Mouse (Mus musculus): Measurements from ENCODE around the gene Carns1.
A peak's percentile ranks its signal among the peaks of the same experiment; 100 is the strongest.
"Not testable (repeated sequence)": the region's sequence is repeated elsewhere in the genome, so short reads cannot be mapped to it uniquely, and the experiment has no call there.

The Carns1 gene

GRCm38 (mm10) chr19:4149283-4149682, 26.0 kb downstream of the Carns1 start:
- DNase-seq: peak; percentile 95

GRCm38 (mm10) chr19:4148819-4149218, 26.5 kb downstream of the Carns1 start:
- DNase-seq: no peak

DNA sequence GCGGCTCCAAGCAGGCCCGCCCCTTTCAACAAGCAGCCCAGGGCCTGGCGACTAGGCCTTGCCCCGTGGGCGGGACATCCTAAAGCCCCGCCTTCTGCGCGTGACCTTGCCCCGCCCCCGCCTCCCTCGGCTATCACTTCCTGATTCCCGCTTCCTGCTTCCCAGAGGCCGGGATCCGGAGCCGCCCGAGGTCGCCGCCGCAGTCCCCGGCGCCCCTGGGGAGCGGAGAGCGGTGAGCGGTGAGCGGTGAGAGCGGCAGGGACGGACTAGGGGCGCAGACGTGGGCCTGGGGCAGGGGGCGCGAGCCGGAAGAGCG, 26.8 kb downstream of the Carns1 start, which contains the start of gene Coro1b:
Coro1b (plus strand) TSS at position 129 of the 316 bp plus-strand sequence.
- peak; percentile 100 for DNase-seq

GRCm38 (mm10) chr19:4147782-4148490, 27.3 kb downstream of the Carns1 start:
- peak; percentile 94 for DNase-seq

GRCm38 (mm10) chr19:4147022-4147405, 28.3 kb downstream of the Carns1 start:
- DNase-seq: peak; percentile 96

GRCm38 (mm10) chr19:4146366-4147021, 28.8 kb downstream of the Carns1 start:
- DNase-seq: peak; percentile 91

- DNase-seq: peak; percentile 89
These were observed 29.3 kb downstream of the Carns1 start for GRCm38 (mm10) chr19:4145936-4146335.

GRCm38 (mm10) chr19:4144550-4145498, 30.5 kb downstream of the Carns1 start:
- DNase-seq: peak; percentile 98

GRCm38 (mm10) chr19:4143759-4144268, 31.5 kb downstream of the Carns1 start, which contains the start of gene Cabp4:
Gene Cabp4 (minus strand): TSS chr19:4144033.
- peak; percentile 95 for DNase-seq

DNA sequence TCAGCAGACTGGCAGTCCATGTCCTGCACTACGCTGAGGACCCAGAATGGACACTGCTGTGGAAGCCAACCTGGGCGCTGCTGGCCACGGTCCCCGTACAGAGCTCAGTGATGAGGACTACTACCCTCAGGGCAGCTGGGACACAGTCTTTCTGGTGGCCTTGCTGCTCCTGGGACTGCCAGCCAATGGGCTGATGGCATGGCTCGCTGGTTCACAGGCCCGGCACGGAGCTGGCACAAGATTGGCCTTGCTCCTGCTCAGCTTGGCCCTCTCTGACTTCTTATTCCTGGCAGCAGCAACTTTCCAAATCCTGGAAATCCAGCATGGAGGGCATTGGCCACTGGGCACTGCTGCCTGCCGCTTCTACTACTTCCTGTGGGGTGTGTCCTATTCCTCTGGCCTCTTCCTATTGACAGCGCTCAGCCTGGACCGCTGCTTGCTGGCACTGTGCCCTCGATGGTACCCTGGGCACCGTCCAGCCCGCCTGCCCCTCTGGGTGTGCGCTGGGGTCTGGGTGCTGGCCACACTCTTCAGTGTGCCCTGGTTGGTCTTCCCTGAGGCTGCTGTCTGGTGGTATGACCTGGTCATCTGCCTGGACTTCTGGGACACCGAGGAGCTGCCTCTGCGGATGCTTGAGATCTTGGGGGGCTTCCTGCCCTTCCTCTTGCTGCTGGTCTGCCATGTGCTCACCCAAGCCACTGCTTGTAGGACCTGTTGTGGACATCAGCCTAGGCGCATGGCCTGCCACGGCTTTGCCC, 32.7 kb downstream of the Carns1 start:
- DNase-seq: peak; percentile 92

- peak; percentile 91 for DNase-seq
These were observed 35.1 kb downstream of the Carns1 start for GRCm38 (mm10) chr19:4140147-4140546.

GRCm38 (mm10) chr19:4139446-4139845, 35.8 kb downstream of the Carns1 start, which contains the start of gene Gpr152:
Gene Gpr152 (plus strand): TSS chr19:4139787.
- no peak for DNase-seq

GRCm38 (mm10) chr19:4137913-4138312, 37.4 kb downstream of the Carns1 start:
- DNase-seq: no peak

DNA sequence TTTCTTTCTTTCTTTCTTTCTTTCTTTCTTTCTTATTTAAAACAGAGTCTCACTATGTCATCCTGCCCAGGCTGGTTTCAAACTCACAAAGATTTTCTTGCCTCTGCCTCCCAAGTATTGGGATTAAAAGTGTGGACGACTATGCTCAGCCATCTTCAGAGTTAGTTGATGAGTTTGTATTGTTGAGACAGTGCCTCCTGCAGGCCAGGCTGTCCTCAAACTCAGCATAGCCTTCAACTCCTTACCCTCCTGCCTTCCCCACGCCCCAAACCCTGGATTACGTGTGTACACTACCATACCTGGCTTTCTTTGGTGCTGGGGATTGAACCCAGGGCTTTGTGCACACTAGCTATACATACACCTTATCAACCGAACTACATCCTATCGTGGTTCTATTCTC, 38.8 kb downstream of the Carns1 start:
- no peak for DNase-seq

DNA sequence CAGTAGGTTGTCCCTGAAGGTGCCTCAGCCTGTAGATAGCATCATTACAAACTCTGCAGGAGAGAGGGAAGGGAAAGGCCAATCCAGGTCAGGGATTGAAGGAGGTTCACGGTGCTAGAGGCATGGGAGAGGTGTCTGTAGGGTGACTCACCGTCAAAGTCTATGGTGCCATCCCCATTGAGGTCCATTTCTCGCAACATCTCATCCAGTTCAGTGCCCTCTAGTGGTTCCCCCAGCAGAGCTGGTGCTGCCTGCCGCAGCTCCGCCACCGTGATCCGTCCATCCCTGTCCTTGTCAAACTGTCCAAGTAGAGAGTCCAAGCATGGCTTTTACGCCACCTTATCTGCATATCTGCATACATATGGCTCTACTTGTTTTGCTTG, 39.3 kb downstream of the Carns1 start:
- not testable (repeated sequence) for DNase-seq

DNA sequence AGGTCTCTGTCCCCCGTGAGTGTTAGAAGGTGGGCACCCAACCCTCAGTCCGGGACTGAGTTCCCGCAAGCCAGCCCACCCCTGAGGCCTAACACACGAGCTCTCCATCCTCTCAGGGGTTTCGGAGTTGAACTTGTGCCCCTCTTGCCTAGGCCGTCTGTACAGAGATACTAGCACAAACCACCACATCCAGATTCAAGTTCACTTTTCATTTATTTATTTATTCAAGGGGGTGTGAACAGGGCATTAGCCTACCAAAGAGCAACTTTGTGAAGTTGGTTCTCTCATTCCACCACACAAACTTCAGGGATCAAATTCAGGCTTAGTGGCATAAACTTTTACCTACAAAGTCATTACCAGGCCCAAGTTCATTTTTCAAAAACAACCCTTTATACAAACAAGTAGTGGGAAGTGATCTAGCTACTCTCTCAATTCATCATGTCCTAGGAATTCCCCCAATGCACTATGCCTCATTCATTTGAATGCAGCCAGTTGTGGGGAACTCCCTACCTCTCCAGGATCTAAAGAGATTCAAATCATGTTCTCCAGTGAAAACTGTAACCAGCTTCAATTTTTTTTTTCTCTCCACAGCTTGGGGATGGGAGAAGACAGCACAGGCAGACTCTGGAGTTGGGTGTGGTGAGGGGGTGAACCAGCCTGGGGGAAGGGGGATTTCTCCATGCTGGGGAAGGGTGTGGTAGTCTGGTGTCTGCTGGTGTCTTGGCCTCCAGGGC, 39.9 kb downstream of the Carns1 start:
- not testable (repeated sequence) for DNase-seq

GRCm38 (mm10) chr19:4134354-4134753, 40.9 kb downstream of the Carns1 start:
- no peak for DNase-seq

DNA sequence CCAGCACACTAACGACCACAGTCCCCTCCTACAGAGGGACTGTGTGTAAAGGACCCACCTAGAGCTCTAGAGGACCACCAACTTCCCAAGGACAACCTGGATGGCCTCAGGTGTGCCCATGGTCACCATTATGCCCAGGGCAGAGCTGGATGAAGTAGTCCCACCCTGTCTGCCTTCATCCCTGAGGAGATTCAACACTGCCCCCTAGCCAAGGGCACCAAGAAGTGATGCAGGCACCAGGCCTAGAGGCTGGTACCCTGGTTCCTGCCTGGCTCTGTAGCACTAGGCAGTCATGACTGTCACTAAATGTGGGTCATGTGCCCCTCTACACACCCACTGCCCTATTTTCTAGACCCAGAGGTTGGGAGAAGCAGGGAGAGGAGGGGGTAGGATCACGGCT, 43.5 kb downstream of the Carns1 start:
- DNase-seq: no peak

DNA sequence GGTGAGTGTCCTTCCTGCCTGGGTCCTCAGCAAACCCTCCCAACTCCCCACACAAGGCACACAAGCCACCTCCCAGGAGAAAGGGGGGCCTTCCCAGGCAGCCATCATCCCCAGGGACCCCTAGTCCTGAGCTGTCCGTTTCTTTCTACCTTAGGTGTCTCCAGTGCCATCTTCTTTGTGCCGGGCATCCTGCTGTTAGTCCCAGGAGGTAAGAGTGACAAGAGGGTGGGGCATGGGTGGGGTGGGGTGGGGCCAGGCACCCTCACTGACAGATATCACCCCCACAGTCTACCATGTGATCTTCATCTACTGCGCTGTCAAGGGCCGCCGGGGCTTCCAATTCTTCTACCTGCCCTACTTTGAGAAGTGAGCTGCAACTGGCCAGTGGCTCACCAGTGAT, 44.2 kb downstream of the Carns1 start:
- no peak for DNase-seq

- no peak for DNase-seq
These were observed 45.2 kb downstream of the Carns1 start for GRCm38 (mm10) chr19:4130106-4130505.

GRCm38 (mm10) chr19:4129462-4129861, 45.8 kb downstream of the Carns1 start:
- DNase-seq: peak; percentile 94
